Mouse (Mus musculus): Measurements from ENCODE around the gene 2510009E07Rik.

- no peak for TF ChIP-seq CTCF (IDR thresholded peaks at IDR 0.05; ENCODE audit: insufficient read depth, low read length)
- no peak for TF ChIP-seq POLR2A (IDR thresholded peaks at IDR 0.05; ENCODE audit: borderline replicate concordance, extremely low read depth, low read depth, low read length)
Observed at GRCm38 (mm10) chr16:21653151-21653550, 41.3 kb downstream of the 2510009E07Rik start.
